Mouse (Mus musculus): Measurements from ENCODE around the gene Ankrd54.

- TF ChIP-seq CTCF (IDR thresholded peaks at IDR 0.05; ENCODE audit: low read depth) (no peak), EP300 (IDR thresholded peaks at IDR 0.05; ENCODE audit: low read depth) (no peak)
Observed at GRCm38 (mm10) chr15:79013382-79013781, 49.3 kb downstream of the Ankrd54 start.

Data from heart, postnatal 0 days (tissue).